Mouse (Mus musculus): ENCODE results near the gene Clic1.

Clic1 gene

DNA sequence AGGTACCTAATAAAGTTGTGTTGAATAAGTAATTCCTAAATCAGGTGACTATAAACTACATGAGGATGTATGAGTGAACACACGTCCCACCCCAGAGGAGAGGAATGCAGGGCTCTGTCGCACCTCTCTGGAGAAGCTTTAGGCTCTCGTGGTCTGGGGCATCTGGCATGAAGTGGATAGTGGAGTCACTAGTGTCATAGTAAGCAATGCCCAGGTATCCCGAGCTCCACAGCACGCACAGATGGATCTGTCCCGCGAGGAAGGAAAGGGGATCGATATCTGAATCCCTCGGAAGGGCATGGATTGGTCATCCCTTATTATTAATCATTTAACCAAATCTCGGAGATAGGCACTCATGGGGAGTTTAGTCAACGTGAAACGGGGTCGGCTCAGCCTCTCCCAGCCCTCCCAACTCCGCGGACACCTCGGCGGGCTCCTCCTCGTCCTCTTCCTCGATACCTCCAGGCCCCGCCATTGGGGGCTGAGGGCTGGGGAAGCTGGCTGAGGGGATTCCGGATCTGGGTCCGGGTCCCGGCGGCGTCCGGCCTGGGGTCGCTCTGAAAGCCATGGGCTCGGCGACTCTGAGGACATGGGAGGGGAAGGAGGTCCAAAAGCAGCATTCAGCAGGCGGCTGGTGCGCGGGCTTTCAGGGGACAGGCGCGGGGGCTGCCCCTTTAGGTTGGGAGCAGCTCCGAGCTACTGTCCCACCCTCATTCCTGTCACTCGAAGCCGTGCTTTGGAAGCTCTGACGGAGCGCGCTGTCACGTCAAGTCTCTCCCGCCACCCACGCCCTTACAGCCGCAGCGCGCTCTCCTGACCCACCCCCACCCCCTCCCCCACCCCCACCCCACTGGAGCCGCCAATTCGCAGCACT, 3.7 kb upstream of the Clic1 start:
- no peak for DNase-seq

DNA sequence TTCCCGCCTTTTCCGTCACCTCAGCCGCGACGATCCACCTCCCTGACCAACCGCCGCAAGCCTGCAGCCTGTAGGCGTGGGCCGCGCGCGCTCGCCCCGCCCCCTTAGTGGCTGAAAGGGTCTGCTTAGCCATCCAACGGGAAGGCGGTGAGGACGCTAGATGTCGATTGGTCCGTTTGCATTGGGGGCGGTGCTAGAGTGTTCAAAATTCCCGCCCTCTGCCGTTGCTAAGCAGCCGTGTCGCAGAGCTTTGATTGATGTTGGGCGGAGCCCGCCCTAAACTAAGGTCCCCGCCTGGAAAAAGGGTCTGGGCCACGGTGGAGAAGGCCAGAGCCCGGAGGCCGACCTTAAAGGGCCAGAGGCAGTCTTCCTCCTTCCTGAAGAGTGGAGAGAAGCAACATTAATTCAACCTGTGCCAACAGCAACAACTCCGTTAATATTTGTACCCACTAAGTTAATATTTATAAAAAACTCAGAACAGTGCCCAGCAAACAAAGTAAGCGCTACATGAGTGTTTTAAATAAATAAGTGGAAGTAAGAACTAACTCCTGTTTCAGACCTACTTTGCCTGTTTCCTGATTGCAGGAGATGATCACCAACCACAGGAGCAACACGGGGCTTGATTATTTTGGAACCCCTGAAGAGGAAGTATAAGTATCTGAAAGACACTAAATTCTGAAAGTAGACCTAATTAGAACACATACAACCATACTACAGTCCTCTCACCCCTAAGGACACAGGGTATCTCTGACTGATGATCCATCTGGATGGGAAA, 2.9 kb upstream of the Clic1 start, which contains the start of gene Msh5:
TSS of gene Msh5 (minus strand) at position 65 of the 775 bp plus-strand sequence.
- peak; percentile 99 for DNase-seq

DNA sequence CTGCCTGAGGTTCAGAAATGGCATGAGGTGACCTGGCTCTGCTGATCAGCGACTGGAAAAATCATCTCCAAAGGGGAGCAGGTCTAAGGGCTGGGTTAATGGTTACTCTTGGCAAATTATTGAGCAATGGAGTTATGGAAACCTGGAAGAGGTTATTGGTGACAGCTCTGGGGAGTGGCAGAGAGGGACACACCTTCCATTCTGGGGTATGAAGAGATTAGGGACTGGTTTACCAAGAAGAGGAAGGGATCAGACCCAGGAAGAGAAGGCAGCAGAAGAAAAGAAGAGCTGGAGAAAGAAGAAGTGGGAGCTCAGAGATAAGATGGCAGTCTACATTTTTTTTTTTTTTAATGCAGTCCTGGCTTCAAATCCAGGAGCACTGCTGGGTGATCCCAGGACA, 2.1 kb upstream of the Clic1 start:
- peak; percentile 56 for DNase-seq

DNA sequence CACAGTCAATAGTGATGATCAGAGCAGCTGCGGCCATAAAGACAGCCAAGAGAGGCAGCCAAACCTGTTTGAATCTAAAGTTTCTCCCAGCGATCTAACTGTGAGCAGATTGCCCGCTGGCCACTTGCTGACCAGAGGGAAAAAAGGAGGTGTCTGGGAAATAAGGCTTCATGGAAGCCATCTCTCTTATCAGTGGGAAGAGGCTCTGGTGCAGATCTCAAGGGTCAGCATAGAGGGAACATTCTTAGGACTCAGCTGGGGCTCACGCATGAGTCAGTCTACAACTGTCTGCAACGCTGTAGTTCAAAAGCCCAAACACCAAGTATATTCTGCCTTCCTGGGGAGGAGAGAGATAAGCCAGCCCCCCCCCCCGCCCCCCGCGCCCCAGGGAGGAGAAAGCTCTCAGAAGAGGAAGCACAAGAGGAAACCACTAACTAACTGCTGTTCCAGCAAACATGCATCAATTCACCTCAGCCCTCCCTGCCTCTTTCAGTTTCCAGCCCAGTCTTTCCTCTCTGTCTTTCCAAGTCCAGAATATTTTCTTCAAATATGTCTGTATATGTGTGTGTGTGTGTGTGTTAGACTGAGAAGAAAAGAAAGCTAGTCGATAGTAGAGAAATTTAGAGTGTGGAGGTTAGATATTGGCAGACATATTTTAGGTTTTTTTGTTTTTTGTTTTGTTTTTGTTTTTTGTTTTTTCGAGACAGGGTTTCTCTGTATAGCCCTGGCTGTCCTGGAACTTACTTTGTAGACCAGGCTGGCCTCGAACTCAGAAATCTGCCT, 1.4 kb upstream of the Clic1 start:
- peak; percentile 51 for DNase-seq

DNA sequence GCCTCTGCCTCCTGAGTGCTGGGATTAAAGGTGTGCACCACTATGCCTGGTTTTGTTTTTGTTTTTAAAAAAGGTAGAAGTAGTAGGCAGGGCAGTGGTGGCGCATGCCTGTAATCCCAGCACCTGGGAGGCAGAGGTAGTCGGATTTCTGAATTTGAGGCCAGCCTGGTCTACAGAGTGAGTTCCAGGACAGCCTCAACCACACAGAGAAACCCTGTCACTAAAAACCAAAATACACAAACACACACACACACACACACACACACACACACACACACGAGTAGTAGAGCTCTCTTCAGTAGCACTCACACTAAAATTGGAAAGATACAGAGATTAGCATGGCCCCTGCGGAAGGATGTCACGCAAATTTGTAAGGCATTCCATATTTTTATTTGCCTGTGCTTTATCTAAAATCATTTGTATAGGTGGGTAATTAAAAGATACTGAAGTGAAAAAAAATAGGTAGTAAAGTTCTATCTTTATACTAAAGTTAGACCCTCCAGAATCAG, 780 bp upstream of the Clic1 start:
- DNase-seq, result no peak

DNA sequence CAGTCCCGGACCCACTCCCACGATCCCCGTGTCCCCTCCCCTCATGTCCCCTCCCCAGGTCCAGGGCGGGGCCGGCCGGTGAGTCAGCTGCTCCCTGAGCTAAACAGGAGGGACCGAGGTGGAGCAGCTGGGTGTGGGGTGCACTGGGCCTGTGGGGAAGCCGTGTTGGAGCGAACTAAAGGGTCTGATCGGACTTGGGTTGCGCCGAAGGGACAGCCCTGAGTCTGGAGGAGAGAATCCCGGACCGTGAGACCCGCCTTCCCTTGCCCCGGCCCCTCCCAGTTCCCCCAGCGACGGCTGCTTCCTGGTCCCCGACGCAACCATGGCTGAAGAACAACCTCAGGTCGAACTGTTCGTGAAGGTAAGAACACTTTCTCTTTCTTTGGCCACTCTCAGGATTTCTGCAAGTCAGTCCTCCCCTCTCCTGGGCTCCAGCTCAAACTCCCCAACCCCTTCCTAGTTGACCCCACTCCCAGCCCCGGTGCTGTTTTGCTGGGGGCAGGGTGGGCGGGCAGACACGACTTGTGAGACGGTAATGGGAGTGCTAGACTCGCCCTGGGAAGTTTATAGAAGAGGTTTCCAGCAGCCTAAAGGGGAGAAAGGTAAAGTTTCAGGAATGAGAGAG, 472 bp downstream of the Clic1 start:
- DNase-seq, result peak; percentile 90

DNA sequence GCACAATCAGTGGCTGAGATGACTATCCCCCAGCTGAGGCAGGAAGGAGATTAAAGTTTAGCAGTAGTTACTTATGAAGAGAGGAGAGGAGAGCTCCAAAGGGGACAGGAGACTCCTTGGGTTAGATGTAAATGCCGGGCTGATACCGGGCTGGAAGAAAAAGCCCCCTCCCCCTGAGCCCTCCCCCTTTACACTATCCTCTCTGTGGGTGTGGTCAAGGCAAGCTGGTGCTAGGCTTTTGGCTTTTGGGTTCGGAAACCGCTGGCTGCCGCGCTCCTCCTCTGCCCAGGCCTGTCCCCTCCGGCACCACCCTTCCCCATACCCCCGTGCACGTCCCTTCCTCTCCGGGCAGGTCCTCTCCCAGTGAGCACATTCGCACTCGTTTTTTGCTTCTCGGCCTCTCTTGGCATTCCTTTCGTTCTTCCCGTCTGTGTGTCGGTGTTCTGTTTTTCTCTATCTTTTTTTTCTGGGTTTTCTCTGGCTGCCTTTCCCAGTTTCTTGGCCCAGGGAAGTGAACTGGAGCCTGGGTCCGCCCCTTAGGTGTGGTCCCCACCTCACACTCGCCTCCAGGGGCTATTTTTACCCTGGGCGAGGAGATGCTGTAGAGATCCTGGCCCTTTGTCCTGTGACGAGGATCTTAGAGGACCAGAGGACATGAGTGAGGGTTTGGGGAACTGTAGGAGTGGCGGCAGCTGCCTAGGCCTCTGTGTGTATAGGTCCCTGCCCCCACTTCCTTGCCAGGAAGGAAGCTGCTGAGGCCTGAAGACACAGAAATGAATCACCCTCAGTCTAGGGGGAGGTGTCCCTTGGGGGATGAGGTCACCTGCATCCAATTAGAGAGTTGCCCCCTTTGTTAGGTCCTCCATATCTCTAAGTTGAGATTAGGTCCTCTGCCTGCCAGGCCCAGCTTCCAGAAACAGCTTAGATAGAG, 1.7 kb downstream of the Clic1 start:
- peak; percentile 93 for DNase-seq

DNA sequence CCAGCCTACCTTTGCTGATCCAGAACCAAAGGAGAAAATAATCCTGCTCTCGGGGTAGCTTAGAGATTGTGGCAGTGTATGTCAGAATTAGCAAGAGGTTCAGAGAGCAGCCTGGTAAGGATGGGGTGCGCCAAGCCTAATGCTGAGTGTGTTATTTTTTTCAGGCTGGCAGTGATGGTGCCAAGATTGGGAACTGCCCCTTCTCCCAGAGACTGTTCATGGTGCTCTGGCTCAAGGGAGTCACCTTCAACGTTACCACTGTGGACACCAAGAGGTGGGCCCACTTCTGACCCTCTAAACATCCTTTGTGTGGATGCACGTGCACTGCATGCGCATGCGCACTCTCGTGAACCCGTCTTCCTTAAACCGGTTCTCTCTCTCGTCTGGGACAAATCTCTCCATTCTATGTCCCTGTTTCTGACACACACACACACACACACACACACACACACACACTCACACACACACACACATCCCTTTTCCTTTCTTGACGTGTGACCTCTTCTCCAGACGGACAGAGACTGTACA, 2.6 kb downstream of the Clic1 start:
- DNase-seq, result no peak

DNA sequence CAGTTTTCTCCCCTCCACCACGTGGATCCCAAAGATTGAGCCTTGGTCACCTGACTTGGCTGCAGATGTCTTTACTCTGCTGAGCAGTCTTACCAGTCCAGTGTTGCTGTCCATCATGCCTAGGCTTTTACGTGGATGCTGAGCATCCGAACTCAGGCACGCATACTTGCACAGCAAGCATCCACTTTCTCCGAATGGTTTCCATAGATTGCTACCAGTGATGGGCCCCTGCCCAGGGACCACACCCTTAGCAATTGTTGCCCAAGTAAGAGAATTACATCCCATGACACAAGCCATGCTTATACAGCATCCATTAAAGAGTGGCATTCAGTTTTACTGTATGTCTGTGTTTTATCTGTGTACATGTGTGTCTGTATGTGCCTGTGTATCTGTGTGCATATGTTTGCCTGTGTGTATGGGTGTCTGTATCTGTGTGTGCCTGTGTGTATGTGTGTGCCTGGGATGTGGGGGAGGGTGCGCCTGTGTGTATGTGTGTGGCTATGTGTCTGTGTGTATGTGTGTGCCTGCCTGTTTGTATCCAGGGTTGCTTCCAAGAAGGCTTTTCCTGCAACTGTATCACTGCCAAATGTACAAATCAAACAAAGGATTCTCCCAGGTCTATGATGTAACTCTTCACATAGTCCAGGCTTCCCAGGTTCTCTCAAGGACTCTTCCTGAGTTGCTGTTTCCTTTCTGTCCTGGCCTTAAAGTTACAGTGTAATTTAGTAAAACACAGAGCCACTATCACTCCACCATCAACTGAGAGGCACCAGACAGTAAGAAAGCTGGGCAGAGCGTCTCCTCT, 6.1 kb downstream of the Clic1 start:
- DNase-seq, result peak; percentile 59

DNA sequence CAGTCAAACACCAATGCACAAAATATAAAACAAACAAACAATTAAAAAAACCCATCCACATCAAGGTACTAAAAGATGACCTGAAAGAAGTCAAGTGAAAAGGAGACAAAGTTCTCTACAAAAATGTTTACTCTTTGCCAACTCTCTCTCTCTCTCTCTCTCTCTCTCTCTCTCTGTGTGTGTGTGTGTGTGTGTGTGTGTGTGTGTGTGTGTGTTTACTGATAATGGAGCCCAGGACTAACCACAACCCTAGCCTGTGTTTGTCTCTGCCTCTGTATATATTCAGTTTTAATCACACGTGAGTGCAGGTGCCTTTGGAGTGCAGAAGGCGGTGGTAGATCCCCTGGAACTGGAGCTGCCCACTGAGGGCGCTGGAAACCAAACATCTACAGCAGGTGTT, 7.3 kb downstream of the Clic1 start:
- no peak for DNase-seq

DNA sequence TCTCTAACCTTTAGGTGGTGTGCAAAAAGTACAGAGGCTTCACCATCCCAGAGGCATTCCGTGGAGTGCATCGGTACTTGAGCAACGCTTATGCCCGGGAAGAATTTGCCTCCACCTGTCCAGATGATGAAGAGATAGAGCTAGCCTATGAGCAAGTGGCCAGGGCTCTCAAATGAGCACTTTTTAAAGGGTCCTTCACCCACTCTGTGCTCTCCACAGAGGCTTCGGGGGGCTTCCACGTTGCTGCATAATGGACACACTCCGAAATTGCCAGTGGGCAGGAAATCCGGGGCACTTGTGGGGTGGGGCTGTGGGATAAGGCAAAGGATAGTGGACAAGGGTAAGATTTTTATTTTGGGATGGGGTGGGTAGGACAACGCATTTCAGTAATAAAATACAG, 8.6 kb downstream of the Clic1 start:
- no peak for DNase-seq

DNA sequence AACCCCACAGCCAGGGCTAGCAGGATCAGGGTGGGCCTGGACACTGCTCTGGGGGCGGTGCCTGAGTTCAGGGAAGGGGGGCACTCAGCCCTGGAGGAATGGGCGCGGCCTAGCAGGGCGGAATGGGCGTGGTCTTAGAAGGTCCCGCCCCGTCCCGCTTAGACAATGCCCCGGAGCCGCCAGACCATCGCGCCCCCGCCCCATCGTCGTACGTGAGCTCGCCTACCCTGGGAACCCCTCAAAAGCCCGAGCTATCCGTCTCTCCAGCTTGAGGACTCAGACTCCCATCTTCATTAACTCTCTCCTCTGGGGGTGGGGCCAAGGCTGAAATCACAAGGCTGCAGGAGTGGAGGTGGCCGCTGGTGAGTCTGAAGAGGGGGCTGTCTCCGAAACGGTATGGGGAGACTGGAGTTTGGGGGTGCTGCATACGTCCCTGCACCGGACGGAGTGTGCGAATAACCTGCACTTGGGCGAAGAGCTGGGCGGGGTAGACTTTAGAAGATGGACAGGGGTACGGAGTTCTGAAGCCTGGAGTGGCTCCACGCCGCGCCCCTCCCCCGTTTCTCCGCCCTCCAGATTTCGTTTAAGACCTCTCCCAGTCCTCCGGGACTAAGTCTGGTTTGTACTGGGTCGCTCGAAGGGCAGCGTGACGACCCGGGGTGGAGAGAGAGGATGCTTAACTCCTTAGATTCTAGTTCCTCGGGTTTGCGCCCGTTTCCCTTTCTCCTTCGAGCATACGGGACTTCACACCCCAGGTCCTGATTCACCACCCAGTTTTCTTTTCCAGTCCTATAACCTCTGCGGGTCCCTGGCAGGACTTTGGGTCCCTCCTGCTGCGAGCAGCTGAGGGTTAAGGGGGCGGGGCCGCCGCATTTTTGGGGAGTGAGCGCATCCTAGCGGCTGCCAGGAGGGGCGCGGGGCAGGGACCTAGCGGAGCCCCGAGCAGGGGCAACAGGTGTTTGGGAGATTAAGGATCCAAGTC, 9.4 kb downstream of the Clic1 start, which contains the start of gene Ddah2:
TSS of gene Ddah2 (plus strand) at position 125 of the 982 bp plus-strand sequence.
- DNase-seq, result peak; percentile 96

DNA sequence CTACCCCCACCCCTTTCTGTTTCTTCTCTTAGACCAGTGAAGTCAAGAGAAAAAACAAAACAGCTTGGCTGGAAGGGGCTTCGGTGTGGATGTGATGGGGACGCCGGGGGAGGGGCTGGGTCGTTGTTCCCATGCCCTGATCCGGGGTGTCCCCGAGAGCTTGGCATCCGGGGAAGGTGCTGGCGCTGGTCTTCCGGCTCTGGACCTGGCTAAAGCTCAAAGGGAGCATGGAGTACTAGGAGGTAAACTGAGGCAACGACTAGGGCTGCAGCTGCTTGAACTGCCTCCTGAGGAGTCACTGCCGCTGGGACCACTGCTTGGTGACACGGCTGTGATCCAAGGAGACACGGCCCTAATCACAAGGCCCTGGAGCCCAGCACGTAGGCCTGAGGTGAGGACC, 10.3 kb downstream of the Clic1 start:
- no peak for DNase-seq

DNA sequence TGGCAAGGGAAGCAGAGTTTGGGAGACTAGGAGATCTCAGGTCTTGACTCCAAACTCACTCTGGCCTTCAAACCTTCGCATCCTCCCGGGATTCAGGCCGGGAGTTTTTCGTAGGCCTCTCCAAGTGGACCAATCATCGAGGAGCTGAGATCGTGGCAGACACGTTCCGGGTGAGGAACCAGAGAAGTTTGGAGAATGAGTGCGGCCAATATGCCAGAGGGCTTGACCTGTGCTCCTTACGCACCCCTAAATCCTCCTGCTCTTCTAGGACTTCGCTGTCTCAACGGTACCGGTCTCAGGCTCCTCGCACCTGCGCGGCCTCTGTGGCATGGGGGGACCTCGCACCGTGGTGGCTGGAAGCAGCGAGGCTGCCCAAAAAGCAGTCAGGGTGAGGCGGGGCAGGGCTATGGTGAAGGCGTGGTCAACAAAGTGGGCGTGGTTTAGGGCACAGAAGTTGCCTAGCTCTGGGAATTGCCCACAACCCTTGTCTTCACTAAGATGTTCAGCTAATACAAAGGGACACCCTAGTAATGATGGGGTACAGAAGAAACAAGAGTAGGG, 11.1 kb downstream of the Clic1 start:
- DNase-seq, result peak; percentile 65

DNA sequence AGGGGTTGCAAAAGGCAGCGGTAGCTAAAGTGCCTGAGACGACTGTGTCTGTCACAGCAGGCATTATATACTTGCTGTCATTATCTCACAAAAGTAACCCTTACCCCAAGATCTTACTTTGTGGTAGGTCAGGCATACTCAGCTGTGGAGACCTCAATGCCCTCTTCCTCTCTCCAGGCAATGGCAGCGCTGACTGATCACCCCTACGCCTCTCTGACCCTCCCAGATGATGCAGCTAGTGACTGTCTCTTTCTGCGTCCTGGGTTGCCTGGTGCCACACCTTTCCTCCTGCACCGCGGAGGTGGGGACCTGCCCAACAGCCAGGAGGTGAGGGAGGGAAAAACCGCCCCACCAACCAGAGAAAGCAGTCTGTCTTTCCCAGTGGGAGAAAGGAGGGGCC, 11.5 kb downstream of the Clic1 start:
- DNase-seq, result no peak

DNA sequence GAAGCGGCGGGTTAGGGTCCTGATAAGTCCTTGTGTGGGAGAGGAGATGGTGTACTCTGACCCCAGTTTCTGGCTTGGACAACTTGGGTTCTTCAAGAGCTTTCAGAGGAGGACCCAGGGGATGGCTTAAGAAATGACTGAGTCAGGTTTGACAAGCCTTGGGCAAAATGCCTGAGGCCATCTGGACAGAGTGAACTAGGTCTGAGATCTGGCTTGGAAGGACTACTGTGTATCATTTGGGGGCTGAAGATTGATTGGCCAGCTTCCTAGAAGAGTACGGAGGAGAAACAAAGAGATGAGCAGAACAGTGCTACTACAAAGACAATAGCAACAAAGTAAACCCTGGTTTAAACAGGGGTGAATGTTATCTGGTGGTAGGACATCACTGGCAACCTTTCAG, 13.7 kb downstream of the Clic1 start:
- DNase-seq, result no peak

DNA sequence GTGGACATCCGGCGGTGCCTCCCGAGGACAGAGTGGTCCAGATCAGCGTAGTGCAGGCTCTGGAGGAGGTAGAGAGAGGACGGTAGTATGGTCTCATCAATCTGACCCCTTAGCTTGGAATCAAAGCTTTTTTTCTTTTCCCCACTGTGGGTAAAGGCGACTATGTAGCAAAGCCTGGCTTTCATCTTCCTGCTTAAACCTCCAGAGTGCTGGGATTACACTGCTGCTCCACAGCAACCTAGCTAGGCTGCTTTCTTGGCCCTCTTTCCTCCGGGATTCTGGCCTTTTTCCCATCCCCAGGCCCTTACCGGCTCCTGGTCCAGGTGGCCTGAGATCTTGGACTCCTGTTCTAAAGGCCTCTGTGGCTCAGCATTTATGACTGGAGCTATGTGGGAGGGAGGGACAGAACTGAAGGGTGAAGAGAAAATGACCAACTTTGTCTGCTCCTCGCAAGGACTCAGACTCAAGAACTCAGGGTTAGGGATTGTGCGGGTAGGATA, 14.7 kb downstream of the Clic1 start:
- DNase-seq, result no peak

Data from lung, postnatal 36 days (tissue).